Mouse (Mus musculus) macrophage (primary cell): ENCODE results near the gene Grid2. TPM values are rescaled to one million over a fixed set of nuclear protein-coding genes. Genes with fewer than 3 reads are reported as not detected.

Source experiments
- H3K27ac ChIP-seq: fragments of 350-480 bp; formaldehyde crosslinking; 2 replicates; pipeline ENCODE4 v1.9.0; 2021
- H3K36me3 ChIP-seq: fragments of 350-480 bp; formaldehyde crosslinking; 2 replicates; pipeline ENCODE4 v1.9.0; 2021; ENCODE audit errors: inconsistent target
- H3K4me3 ChIP-seq: fragments of 350-480 bp; formaldehyde crosslinking; 2 replicates; pipeline ENCODE4 v1.9.0; 2021; ENCODE audit errors: inconsistent target
- H3K79me2 ChIP-seq: fragments of 350-480 bp; formaldehyde crosslinking; 2 replicates; pipeline ENCODE4 v1.9.0; 2021; ENCODE audit errors: inconsistent target
- WGBS: methylation state at CpG from one replicate; pipeline ENCODE4 v1.1.7; 2026; ENCODE audit warnings: inconsistent platforms; ENCODE audit not compliant: missing documents; 5-methylcytosine and 5-hydroxymethylcytosine counted together
- polyA plus RNA-seq: library from polyadenylated mRNA; stranded (reverse); fragments of 250-400 nt; gene quantifications from 3 replicates; pipeline ENCODE4 v1.2.4, GENCODE M21; 2018; ENCODE audit warnings: inconsistent platforms

Grid2 gene
- polyA plus RNA-seq, 1 experiment from 2014 or later: not detected

DNA sequence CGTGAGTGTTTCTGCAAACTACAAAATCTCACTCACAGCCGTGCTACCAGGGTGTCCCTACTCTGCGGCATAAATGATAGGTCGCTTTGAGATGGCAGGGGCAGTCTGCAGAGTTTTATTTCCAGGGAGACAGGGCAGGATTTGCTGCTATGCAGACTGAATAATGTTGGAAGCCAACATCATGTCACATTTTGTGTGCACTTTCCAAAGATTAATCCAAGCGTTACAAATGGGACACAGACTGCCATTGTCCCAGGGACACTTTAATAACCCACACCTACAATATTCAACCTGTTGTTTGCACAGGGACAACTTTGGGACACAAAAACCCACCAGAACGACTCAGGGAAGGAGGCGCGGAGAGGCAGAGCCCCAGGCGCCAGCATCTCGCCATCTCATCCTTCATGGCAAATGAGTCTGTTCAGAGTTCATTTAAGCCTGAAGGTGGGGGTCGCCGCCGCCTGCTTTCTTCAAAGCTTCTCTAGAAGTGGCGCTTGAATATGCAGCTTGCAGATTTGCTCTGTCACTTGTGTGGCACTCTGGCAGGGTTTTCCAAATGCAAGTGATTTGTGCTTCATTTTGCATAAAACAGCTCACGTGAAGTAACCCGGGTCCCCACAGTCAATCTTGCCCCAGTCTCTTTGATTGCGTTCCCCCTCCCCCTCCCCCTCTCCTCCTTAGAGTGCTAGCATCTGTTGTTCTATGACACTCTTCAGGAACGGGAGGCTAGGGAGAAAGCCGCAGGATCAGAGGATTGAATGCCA is 1432.7 kb downstream of the Grid2 start:
- no peak overlapping the region for H3K27ac ChIP-seq
- no peaks in the 10 kb centered on the region for H3K36me3 ChIP-seq
- 13% methylated on average over 19 of the region's 19 CpGs for WGBS
- H3K4me3 ChIP-seq: no peak overlapping the region
- H3K79me2 ChIP-seq: no peaks in the 10 kb centered on the region

DNA sequence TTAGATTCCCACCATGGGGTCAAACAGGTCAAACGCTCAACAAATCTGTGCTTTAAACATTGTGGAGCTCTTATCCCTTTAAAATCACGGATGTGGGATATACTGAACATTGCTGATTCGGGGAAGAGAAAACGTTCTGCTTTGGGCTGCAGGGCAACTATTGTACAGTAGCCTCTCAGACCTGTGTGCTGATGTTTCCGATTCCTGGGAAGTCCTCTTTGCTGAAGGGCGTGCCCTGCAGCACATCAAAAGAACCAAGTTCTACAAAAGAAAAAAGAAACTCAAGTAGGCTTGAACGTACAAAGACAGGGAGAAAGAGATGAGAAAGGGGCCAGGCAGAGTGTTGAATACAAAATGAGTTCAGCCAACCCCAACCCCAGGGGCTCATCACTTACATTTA is 1439.0 kb downstream of the Grid2 start:
- H3K27ac ChIP-seq: no peak overlapping the region
- no peaks in the 10 kb centered on the region for H3K79me2 ChIP-seq
- H3K4me3 ChIP-seq: no peak overlapping the region
- 68% methylated on average over 7 of the region's 7 CpGs for WGBS
- no peaks in the 10 kb centered on the region for H3K36me3 ChIP-seq

GRCm38 (mm10) chr6:64703659-64704058 is 1448.0 kb downstream of the Grid2 start:
- H3K4me3 ChIP-seq: no peak overlapping the region
- H3K36me3 ChIP-seq: no peaks in the 10 kb centered on the region
- 95% methylated on average over 2 of the region's 2 CpGs for WGBS
- H3K27ac ChIP-seq: no peak overlapping the region
- no peaks in the 10 kb centered on the region for H3K79me2 ChIP-seq

DNA sequence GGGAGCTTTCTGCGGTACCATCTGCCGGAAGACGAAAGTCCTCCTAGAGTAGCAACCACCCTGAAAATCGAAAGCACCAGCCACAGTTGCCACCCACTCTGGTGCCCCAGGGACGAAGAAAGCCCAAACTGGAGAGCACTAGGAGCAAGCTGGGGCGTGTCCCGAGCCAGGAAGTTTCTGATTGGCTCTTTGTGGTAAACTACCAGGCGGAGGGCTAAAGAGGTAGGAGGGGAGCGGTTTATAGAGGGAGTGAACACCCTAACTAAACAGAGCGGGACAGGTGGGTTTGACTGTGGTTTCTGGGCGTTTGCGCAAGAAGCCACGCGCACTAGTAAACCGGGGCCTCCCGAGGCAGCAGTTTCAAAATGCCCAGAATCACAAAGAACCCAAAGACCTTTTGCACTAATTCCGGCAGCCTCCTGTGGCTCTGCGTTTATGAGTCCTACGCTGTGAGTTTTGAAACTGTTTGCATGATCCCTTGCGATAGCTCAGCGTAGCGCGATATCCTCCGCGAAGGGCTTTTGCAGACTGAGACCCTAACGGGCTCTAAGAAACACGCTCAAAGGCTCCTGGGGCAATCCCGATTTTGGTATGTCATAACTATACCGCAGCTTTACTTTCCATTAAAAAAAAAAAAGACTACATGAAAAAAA is 1472.2 kb downstream of the Grid2 start:
- no peak overlapping the region for H3K4me3 ChIP-seq
- WGBS: 2% methylated on average over 29 of the region's 29 CpGs

DNA sequence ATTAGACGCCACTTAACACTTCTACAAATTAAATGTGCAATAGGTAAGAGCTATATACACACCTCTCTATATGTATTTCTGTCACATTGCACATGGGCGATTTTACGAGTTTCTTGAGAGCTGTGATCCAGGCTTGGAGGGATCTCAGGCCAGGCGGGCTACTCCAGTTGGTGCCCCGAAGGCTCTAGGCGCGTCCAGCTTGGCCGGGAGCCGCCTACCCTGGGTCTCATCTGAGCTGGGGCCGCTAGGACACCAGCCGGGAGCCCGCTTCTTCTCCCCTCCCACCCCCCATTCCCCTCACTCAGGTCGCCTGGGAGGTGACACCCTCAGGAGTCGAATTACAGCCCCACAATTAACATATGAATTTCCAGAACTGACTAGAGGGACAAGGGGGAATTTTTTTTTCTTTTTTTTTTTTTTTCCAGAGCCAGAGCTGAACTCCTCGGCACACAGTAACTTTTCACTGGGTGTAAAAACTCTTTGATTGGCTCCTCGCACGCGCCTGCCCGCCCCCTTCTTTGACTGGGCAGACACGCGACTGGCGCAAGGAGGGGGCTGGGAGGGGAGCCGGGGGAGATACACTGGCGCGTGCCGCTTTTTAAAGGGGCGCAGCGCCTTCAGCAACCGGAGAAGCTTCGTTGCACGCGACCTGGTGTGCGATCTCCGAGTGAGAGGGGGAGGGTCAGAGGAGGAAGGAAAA is 1473.0 kb downstream of the Grid2 start, which contains the start of gene Atoh1:
Atoh1 (plus strand) TSS at position 627 of the 700 bp plus-strand sequence.
- WGBS: 3% methylated on average over 31 of the region's 34 CpGs
- Histone ChIP-seq H3K4me3 (no peak within 1 kb of the TSS), H3K27ac (no peak within 1 kb of the TSS), H3K79me2 (no peaks in the 10 kb centered on the region), H3K36me3 (no peaks in the 10 kb centered on the region)

More for the DNA sequence above, 1472.2 kb downstream of the Grid2 start:
- no peaks in the 10 kb centered on the region for H3K79me2 ChIP-seq
- H3K36me3 ChIP-seq: no peaks in the 10 kb centered on the region
- H3K27ac ChIP-seq: no peak overlapping the region

DNA sequence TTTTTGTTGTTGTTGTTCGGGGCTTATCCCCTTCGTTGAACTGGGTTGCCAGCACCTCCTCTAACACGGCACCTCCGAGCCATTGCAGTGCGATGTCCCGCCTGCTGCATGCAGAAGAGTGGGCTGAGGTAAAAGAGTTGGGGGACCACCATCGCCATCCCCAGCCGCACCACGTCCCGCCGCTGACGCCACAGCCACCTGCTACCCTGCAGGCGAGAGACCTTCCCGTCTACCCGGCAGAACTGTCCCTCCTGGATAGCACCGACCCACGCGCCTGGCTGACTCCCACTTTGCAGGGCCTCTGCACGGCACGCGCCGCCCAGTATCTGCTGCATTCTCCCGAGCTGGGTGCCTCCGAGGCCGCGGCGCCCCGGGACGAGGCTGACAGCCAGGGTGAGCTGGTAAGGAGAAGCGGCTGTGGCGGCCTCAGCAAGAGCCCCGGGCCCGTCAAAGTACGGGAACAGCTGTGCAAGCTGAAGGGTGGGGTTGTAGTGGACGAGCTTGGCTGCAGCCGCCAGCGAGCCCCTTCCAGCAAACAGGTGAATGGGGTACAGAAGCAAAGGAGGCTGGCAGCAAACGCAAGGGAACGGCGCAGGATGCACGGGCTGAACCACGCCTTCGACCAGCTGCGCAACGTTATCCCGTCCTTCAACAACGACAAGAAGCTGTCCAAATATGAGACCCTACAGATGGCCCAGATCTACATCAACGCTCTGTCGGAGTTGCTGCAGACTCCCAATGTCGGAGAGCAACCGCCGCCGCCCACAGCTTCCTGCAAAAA is 1473.7 kb downstream of the Grid2 start:
- Histone ChIP-seq H3K79me2 (no peaks in the 10 kb centered on the region), H3K4me3 (no peak overlapping the region), H3K36me3 (no peaks in the 10 kb centered on the region), H3K27ac (no peak overlapping the region)
- 2% methylated on average over 53 of the region's 53 CpGs for WGBS

- 1% methylated on average over 17 of the region's 19 CpGs for WGBS
- Histone ChIP-seq H3K27ac (no peak overlapping the region), H3K4me3 (no peak overlapping the region), H3K36me3 (no peaks in the 10 kb centered on the region), H3K79me2 (no peaks in the 10 kb centered on the region)
Observed at GRCm38 (mm10) chr6:64730030-64730429, 1474.4 kb downstream of the Grid2 start.

- 17% methylated on average over 14 of the region's 14 CpGs for WGBS
- Histone ChIP-seq H3K27ac (no peak overlapping the region), H3K36me3 (no peaks in the 10 kb centered on the region)
Observed at GRCm38 (mm10) chr6:64730506-64731020, 1474.9 kb downstream of the Grid2 start.

DNA sequence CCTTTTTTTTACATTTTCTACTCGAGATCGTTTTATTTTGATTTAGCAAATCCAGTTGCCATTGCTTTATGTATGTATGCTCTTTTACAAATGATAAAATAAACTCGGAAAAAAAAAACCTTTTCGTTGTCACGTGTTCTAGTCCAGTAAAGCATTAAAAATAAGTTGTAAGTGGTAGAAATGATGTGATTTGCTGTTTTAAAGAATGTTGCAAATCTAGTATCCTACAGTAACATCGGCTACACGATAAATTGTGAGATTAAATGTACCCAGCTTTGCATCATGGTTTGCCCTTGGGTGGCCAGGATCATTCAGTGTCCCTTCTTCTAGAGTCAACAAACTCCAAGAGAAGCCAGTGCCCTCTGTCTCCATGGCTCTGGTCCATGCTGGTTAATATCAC is 1475.5 kb downstream of the Grid2 start:
- 12% methylated on average over 7 of the region's 7 CpGs for WGBS
- no peaks in the 10 kb centered on the region for H3K79me2 ChIP-seq

More at GRCm38 (mm10) chr6:64730506-64731020, 1474.9 kb downstream of the Grid2 start:
- H3K79me2 ChIP-seq: no peaks in the 10 kb centered on the region
- no peak overlapping the region for H3K4me3 ChIP-seq

GRCm38 (mm10) chr6:64731621-64732320 is 1476.1 kb downstream of the Grid2 start:
- H3K27ac ChIP-seq: no peak overlapping the region
- H3K4me3 ChIP-seq: no peak overlapping the region
- no peaks in the 10 kb centered on the region for H3K36me3 ChIP-seq
- 16% methylated on average over 8 of the region's 8 CpGs for WGBS
- H3K79me2 ChIP-seq: no peaks in the 10 kb centered on the region

More for the DNA sequence above, 1475.5 kb downstream of the Grid2 start:
- Histone ChIP-seq H3K36me3 (no peaks in the 10 kb centered on the region), H3K4me3 (no peak overlapping the region), H3K27ac (no peak overlapping the region)

- Histone ChIP-seq H3K27ac (no peak overlapping the region), H3K4me3 (no peak overlapping the region)
- 16% methylated on average over 4 of the region's 4 CpGs for WGBS
Observed at GRCm38 (mm10) chr6:64733311-64733710, 1477.6 kb downstream of the Grid2 start.

DNA sequence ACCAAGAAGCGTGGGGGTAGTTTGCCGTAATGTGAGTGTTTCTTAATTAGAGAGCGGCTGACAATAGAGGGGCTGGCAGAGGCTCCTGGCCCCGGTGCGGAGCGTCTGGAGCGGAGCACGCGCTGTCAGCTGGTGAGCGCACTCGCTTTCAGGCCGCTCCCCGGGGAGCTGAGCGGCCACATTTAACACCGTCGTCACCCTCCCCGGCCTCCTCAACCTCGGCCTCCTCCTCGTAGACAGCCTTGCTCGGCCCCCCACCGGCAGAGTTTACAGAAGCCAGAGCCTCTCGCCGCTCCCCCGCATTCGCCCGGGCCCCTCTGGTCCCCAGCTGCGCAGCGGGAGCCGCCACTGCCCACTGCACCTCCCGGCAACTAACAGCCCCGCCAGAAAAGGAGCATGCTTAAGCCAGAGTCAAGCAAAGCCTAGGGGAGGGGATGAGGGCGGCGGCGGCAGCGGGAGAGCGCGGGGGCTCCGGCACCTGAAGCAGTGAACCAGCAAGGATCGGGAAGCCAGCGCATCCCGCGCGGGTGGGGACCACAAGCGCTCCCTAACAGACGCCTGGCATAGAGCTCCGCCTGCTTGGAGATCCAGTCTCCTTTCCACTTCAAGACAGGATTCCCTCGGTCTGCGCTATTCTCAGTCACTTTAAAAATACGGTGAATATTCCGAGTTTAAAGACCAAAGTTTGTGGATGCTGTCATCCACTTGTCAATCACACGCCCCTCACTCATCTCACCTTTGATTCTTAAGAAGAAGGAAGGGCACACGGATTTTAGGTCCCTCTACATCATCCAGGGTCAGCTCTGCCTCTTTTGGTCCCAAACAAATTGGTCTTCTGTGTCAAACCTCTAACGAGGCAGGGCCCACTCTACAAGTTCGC is 1479.0 kb downstream of the Grid2 start:
- H3K4me3 ChIP-seq: no peak overlapping the region
- 7% methylated on average over 54 of the region's 54 CpGs for WGBS
- no peaks in the 10 kb centered on the region for H3K36me3 ChIP-seq
- no peak overlapping the region for H3K27ac ChIP-seq
- H3K79me2 ChIP-seq: no peaks in the 10 kb centered on the region

More at GRCm38 (mm10) chr6:64733311-64733710, 1477.6 kb downstream of the Grid2 start:
- H3K36me3 ChIP-seq: no peaks in the 10 kb centered on the region
- no peaks in the 10 kb centered on the region for H3K79me2 ChIP-seq

DNA sequence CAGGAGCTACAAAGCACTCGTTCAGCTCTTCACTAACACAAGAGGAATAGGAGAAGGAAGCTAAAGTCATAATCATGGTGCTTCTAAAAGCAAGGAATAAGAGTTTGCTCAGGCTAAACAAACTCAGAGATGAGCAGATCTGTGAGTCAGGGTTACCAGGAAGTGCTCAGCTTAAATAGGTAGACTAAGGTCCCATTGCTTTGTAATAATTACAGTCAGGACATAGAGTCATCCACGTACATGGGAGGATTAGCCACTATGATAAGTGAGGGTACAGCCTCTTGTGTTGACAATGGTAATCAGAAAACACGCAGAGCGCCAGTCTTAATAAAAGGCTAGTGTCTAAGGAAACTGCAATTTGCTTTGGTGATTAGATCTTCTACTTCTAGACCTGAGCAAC is 1480.6 kb downstream of the Grid2 start:
- H3K79me2 ChIP-seq: no peaks in the 10 kb centered on the region
- WGBS: 80% methylated on average over 4 of the region's 4 CpGs
- no peak overlapping the region for H3K27ac ChIP-seq
- H3K4me3 ChIP-seq: no peak overlapping the region
- H3K36me3 ChIP-seq: no peaks in the 10 kb centered on the region
